Mouse (Mus musculus) liver, postnatal 0 days (tissue): ENCODE results near the gene Ppp4r3a.

Experiments
- CTCF ChIP-seq: sonication (generic); IDR thresholded peaks from 2 replicates; pipeline ENCODE4 v1.5.1; 2016; ENCODE audit warnings: antibody characterized with exemption, low read depth
- EP300 ChIP-seq: IDR thresholded peaks from 2 replicates; pipeline ENCODE4 v1.6.1; 2016; ENCODE audit warnings: antibody characterized with exemption, low read depth, mild to moderate bottlenecking

DNA sequence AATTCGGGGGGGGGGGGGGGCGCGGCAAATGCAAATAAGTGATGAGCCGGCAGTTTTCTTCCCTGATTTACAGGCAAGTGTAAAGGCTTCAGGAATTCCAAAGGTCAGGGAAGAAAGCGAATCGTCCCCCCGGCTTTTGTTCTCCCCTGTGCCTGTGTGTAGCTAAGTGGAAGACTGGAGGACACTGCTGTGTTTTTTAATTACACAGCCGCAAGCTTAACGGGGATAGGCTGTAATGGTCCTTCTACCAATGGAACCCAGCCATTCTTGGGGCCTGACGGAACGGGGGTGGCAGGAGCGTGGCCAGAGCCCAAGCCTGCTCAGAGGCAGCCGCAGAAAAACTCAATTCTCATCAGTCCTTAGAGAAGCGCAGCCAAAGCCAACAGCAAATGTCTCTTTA is 56.6 kb downstream of the Ppp4r3a start:
- no peak for TF ChIP-seq CTCF
- no peak for TF ChIP-seq EP300
